Mouse (Mus musculus): ENCODE results near the gene Osbp. TPM values are rescaled to one million over a fixed set of nuclear protein-coding genes. Genes with fewer than 3 reads are reported as not detected.

The Osbp gene
- polyA plus RNA-seq, 1 experiment from 2014 or later = 2.9 TPM

- Histone ChIP-seq H3K4me3 (no peak overlapping the region), H3K9me3 (no peaks in the 10 kb centered on the region), H3K27me3 (ENCODE audit: insufficient read depth, poor library complexity, severe bottlenecking) (no peaks in the 10 kb centered on the region), H3K4me1 (replicated peaks) (no peaks in the 10 kb centered on the region), H3K36me3 (peaks cover 56% of the 10 kb centered on the region), H3K27ac (no peak overlapping the region)
- 91% methylated on average over 6 of the region's 6 CpGs for WGBS
- DNase-seq (ENCODE audit: low spot score) = no peak
Measured at GRCm38 (mm10) chr19:11994703-11995431, 29.1 kb downstream of the Osbp start.

GRCm38 (mm10) chr19:11995722-11996448 is 30.1 kb downstream of the Osbp start:
- 81% methylated on average over 2 of the region's 2 CpGs for WGBS
- Histone ChIP-seq H3K4me3 (no peak overlapping the region), H3K27ac (no peak overlapping the region)

GRCm38 (mm10) chr19:12001686-12002085 is 35.9 kb downstream of the Osbp start:
- peak overlapping the region; percentile 6; the same call in 1 of the 2 replicates for H3K4me3 ChIP-seq
- no peaks in the 10 kb centered on the region for H3K9me3 ChIP-seq
- H3K4me1 ChIP-seq (replicated peaks) = peaks cover 17% of the 10 kb centered on the region
- no peaks in the 10 kb centered on the region for H3K36me3 ChIP-seq
- no peak overlapping the region for H3K27ac ChIP-seq
- WGBS = 24% methylated on average over 3 of the region's 3 CpGs
- no peak for DNase-seq (ENCODE audit: low spot score)
- no peaks in the 10 kb centered on the region for H3K27me3 ChIP-seq (ENCODE audit: insufficient read depth, poor library complexity, severe bottlenecking)

More at GRCm38 (mm10) chr19:11995722-11996448, 30.1 kb downstream of the Osbp start:
- Histone ChIP-seq H3K9me3 (no peaks in the 10 kb centered on the region), H3K27me3 (ENCODE audit: insufficient read depth, poor library complexity, severe bottlenecking) (no peaks in the 10 kb centered on the region), H3K36me3 (peaks cover 46% of the 10 kb centered on the region), H3K4me1 (replicated peaks) (no peaks in the 10 kb centered on the region)
- no peak for DNase-seq (ENCODE audit: low spot score)

GRCm38 (mm10) chr19:12002125-12002524 is 36.4 kb downstream of the Osbp start:
- Histone ChIP-seq H3K4me3 (peak overlapping the region; percentile 41), H3K27ac (no peak overlapping the region)

GRCm38 (mm10) chr19:12002791-12003190 is 37.0 kb downstream of the Osbp start:
- DNase-seq (ENCODE audit: low spot score) = no peak
- Histone ChIP-seq H3K36me3 (no peaks in the 10 kb centered on the region), H3K27me3 (ENCODE audit: insufficient read depth, poor library complexity, severe bottlenecking) (no peaks in the 10 kb centered on the region; the same call in 1 of the 2 replicates), H3K9me3 (no peaks in the 10 kb centered on the region), H3K4me1 (replicated peaks) (peaks cover 28% of the 10 kb centered on the region), H3K4me3 (peak overlapping the region; percentile 41), H3K27ac (no peak overlapping the region)
- 43% methylated on average over 14 of the region's 14 CpGs for WGBS

More at GRCm38 (mm10) chr19:12002125-12002524, 36.4 kb downstream of the Osbp start:
- Histone ChIP-seq H3K9me3 (no peaks in the 10 kb centered on the region), H3K36me3 (no peaks in the 10 kb centered on the region), H3K27me3 (ENCODE audit: insufficient read depth, poor library complexity, severe bottlenecking) (no peaks in the 10 kb centered on the region; the same call in 1 of the 2 replicates), H3K4me1 (replicated peaks) (peaks cover 21% of the 10 kb centered on the region)
- DNase-seq (ENCODE audit: low spot score) = peak; percentile 77
- 3% methylated on average over 11 of the region's 11 CpGs for WGBS

- 92% methylated on average over 2 of the region's 2 CpGs for WGBS
- no peak overlapping the region for H3K4me3 ChIP-seq
- no peaks in the 10 kb centered on the region for H3K36me3 ChIP-seq
- DNase-seq (ENCODE audit: low spot score) = no peak
- peaks cover 32% of the 10 kb centered on the region for H3K4me1 ChIP-seq (replicated peaks)
- no peaks in the 10 kb centered on the region for H3K9me3 ChIP-seq
- no peaks in the 10 kb centered on the region; the same call in 1 of the 2 replicates for H3K27me3 ChIP-seq (ENCODE audit: insufficient read depth, poor library complexity, severe bottlenecking)
- H3K27ac ChIP-seq = no peak overlapping the region
Measured at GRCm38 (mm10) chr19:12003568-12003967, 37.8 kb downstream of the Osbp start.

GRCm38 (mm10) chr19:12004216-12005008 is 38.7 kb downstream of the Osbp start:
- Histone ChIP-seq H3K36me3 (no peaks in the 10 kb centered on the region), H3K4me3 (peak overlapping the region; percentile 66), H3K9me3 (no peaks in the 10 kb centered on the region), H3K4me1 (replicated peaks) (peaks cover 39% of the 10 kb centered on the region), H3K27ac (no peak overlapping the region), H3K27me3 (ENCODE audit: insufficient read depth, poor library complexity, severe bottlenecking) (no peaks in the 10 kb centered on the region; the same call in 1 of the 2 replicates)
- 63% methylated on average over 9 of the region's 9 CpGs for WGBS
- DNase-seq (ENCODE audit: low spot score) = no peak

DNA sequence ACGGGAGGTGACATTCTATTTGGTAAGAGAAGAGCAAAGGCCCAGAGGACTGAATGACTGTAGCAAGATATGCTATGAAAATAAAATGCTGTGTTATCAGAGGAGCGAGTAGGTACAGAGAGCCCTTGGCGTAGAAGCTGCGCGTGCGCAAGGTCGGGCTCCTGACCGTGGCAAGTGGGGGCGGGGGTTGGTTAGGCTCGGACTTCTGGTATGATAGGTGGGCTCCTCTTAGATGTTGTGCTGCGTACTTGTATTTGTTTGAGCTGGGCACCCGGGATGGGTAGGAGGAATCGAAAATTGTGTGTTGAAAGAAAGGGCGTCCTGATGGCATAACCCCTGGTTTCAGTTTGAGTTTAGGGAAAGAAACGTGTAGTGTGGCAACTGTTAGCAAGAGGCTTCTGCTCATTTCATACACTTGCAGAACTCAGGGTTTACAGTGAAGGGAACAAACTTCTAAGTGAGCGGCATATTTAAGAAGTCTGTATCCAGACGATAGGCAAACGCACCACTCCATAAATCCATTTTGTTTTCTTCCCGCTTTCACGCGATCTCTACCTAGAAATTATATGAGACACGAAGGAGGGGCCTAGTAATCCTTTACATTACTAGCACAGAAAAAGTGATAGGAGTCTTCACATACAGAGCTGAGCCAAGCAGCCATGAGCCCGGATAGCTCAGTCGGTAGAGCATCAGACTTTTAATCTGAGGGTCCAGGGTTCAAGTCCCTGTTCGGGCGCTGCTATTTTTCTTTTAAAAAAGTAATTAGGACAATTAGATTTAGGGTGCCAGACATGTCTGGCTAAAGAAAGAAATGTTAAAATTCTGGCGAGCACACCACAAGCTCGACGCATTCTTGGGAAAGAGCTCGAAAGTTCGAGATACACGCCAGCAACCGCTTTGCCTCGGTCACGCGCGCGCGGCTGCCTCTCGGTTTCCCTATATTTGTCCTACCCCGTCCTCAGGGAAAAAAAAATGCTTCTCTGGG is 39.9 kb downstream of the Osbp start:
- DNase-seq (ENCODE audit: low spot score) = peak; percentile 93
- Histone ChIP-seq H3K27ac (peak overlapping the region; percentile 78), H3K4me3 (peak overlapping the region; percentile 66), H3K9me3 (no peaks in the 10 kb centered on the region), H3K27me3 (ENCODE audit: insufficient read depth, poor library complexity, severe bottlenecking) (no peaks in the 10 kb centered on the region; the same call in 1 of the 2 replicates), H3K4me1 (replicated peaks) (peaks cover 39% of the 10 kb centered on the region), H3K36me3 (no peaks in the 10 kb centered on the region)
- under 1% methylated on average over 41 of the region's 41 CpGs for WGBS

DNA sequence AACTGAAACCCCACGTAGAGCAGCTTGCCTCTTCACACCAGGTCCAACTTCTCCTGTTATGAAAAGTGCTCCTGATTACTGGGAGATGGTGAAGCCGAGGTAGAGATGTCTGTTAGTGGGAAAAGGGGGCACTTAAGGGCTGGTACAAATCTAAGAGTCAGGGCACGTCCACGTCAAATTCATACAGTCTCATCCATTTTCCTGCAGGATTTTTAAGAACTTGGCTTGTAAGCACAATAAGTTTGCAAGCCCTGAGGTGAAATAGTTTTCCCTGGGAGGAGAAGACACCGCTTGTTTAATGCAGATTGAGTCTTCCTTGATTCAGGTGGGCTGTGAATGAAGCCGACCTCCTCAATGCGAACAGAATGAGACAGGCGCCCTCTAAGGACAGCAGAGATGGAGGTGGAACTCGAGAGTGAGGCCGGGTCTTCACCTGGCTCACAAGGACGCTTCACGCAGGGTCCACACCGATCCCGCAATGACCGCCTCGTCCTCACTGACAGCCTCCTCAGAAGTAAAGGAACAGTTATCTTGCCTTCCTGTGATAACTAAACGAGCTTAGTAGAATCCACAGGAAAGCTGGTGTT is 40.7 kb downstream of the Osbp start:
- no peaks in the 10 kb centered on the region for H3K36me3 ChIP-seq
- H3K4me3 ChIP-seq = peak overlapping the region; percentile 66
- no peaks in the 10 kb centered on the region; the same call in 1 of the 2 replicates for H3K27me3 ChIP-seq (ENCODE audit: insufficient read depth, poor library complexity, severe bottlenecking)
- peak overlapping the region; percentile 54 for H3K27ac ChIP-seq
- H3K9me3 ChIP-seq = no peaks in the 10 kb centered on the region
- peaks cover 39% of the 10 kb centered on the region for H3K4me1 ChIP-seq (replicated peaks)
- WGBS = under 1% methylated on average over 17 of the region's 17 CpGs
- DNase-seq (ENCODE audit: low spot score) = peak; percentile 33

- Histone ChIP-seq H3K4me3 (peak overlapping the region; percentile 66), H3K4me1 (replicated peaks) (peaks cover 35% of the 10 kb centered on the region), H3K27me3 (ENCODE audit: insufficient read depth, poor library complexity, severe bottlenecking) (no peaks in the 10 kb centered on the region; the same call in 1 of the 2 replicates), H3K9me3 (no peaks in the 10 kb centered on the region), H3K36me3 (no peaks in the 10 kb centered on the region), H3K27ac (no peak overlapping the region)
- 11% methylated on average over 17 of the region's 17 CpGs for WGBS
- peak; percentile 71 for DNase-seq (ENCODE audit: low spot score)
Measured at GRCm38 (mm10) chr19:12007105-12007931, 41.6 kb downstream of the Osbp start.
